ENCODE assay signal across 21 mouse cellular contexts in the genomic region with DNA sequence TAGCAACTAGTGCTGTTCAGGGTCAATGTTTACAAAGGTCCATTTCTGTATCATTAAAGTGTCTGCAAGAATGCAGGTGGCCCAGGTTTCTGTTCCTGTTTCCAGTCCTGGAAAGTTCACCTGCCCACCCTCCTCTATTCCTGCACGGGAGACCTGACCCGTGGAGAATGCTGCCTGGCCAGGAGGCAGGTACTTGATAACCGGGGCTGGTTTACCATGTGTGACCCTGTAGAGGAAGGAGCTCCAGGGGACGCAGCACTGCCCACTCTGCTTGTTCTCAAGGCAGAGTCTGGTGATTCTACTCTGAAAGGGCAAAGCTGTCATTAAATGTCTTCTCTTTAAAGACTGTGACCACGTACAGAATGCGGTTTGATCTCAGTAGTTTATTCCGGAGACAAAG. TPM values are rescaled to one million over a fixed set of nuclear protein-coding genes. Genes with fewer than 3 reads are reported as not detected.
DNase-seq lines count a peak whose midpoint lies in the region; ATAC-seq and TF ChIP-seq lines count a peak whose summit lies in the region.
"Had no signal": no experiment of that assay in that cellular context is flagged by ENCODE, and none has a peak within 500 bp of the region (broad histone marks: within the 10 kb centered on the region; RNA-seq: fewer than 3 reads in every experiment).

No protein-coding gene starts in this region.

- H3K4me3 ChIP-seq in cerebellum, adult 2 months (replicated peaks; ENCODE audit: insufficient read depth, low read depth, low read length), result no peak overlapping the region
- no peak overlapping the region for H3K4me3 ChIP-seq in kidney, embryonic 15.5 days (replicated peaks)
- H3K4me3 ChIP-seq in kidney, adult 2 months (ENCODE audit: insufficient read depth, low read depth, low read length), result no peak overlapping the region
- no peak overlapping the region for H3K4me3 ChIP-seq in embryonic facial prominence, embryonic 10.5 days
- H3K4me3 ChIP-seq: embryonic facial prominence, embryonic 12.5 days; forebrain, embryonic 13.5 days; forebrain, embryonic 15.5 days had no signal

- WGBS in cerebellum, adult 2 months, result 93% methylated on average over 7 of the region's 7 CpGs
- 62% methylated on average over 7 of the region's 7 CpGs for WGBS in kidney, embryonic 15.5 days
- WGBS in kidney, adult 2 months, result 48% methylated on average over 7 of the region's 7 CpGs
- WGBS in embryonic facial prominence, embryonic 10.5 days, result 81% methylated on average over 7 of the region's 7 CpGs

- no peaks in the 10 kb centered on the region for H3K27me3 ChIP-seq in cerebellum, adult 2 months (ENCODE audit: control insufficient read depth, insufficient read depth, low read length)
- H3K27me3 ChIP-seq in kidney, embryonic 15.5 days, result no peaks in the 10 kb centered on the region
- H3K27me3 ChIP-seq in kidney, adult 2 months (replicated peaks; ENCODE audit: control insufficient read depth, insufficient read depth, low read length), result no peaks in the 10 kb centered on the region
- H3K27me3 ChIP-seq in embryonic facial prominence, embryonic 10.5 days (replicated peaks; ENCODE audit: low read depth, poor library complexity, severe bottlenecking), result no peaks in the 10 kb centered on the region
- H3K27me3 ChIP-seq: embryonic facial prominence, embryonic 12.5 days; forebrain, embryonic 13.5 days; forebrain, embryonic 15.5 days had no signal

- H3K9ac ChIP-seq in kidney, embryonic 15.5 days, result no peak overlapping the region
- H3K9ac ChIP-seq: embryonic facial prominence, embryonic 12.5 days; forebrain, embryonic 15.5 days; forebrain, postnatal 0 days had no signal

- no peak overlapping the region for H3K27ac ChIP-seq in cerebellum, adult 2 months (ENCODE audit: insufficient read depth, low read length)
- H3K27ac ChIP-seq in kidney, embryonic 15.5 days, result no peak overlapping the region
- no peak overlapping the region for H3K27ac ChIP-seq in kidney, adult 2 months (ENCODE audit: insufficient read depth, low read depth, low read length)
- H3K27ac ChIP-seq in embryonic facial prominence, embryonic 10.5 days (replicated peaks), result 0 out of 2 replicates have a peak overlapping the region, but pooled peaks have one; percentile 45
- H3K27ac ChIP-seq: embryonic facial prominence, embryonic 12.5 days; forebrain, embryonic 13.5 days; forebrain, embryonic 15.5 days had no signal

- no peak for TF ChIP-seq POLR2A in cerebellum, adult 2 months (IDR thresholded peaks at IDR 0.05; ENCODE audit: borderline replicate concordance, insufficient read depth, low read length)
- TF ChIP-seq POLR2A in kidney, adult 2 months (IDR thresholded peaks at IDR 0.05; ENCODE audit: low read depth, low read length), result no peak

- H3K4me1 ChIP-seq in cerebellum, adult 2 months (ENCODE audit: control insufficient read depth, insufficient read depth, low read length), result peaks cover 25% of the 10 kb centered on the region
- peaks cover 13% of the 10 kb centered on the region; the same call in 1 of the 2 replicates for H3K4me1 ChIP-seq in kidney, embryonic 15.5 days
- H3K4me1 ChIP-seq in kidney, adult 2 months (ENCODE audit: control insufficient read depth, insufficient read depth, low read length), result no peaks in the 10 kb centered on the region
- H3K4me1 ChIP-seq in embryonic facial prominence, embryonic 10.5 days, result peaks cover 2% of the 10 kb centered on the region; the same call in 1 of the 2 replicates
- H3K4me1 ChIP-seq: embryonic facial prominence, embryonic 12.5 days; forebrain, embryonic 15.5 days had no signal

- no peak overlapping the region for H3K4me2 ChIP-seq in kidney, embryonic 15.5 days
- H3K4me2 ChIP-seq: embryonic facial prominence, embryonic 12.5 days; forebrain, embryonic 13.5 days; forebrain, embryonic 15.5 days had no signal

- no peaks in the 10 kb centered on the region for H3K9me3 ChIP-seq in kidney, embryonic 15.5 days (replicated peaks)
- H3K9me3 ChIP-seq in embryonic facial prominence, embryonic 10.5 days, result no peaks in the 10 kb centered on the region
- H3K9me3 ChIP-seq: embryonic facial prominence, embryonic 12.5 days; forebrain, embryonic 13.5 days; forebrain, embryonic 15.5 days; G1E had no signal

- DNase-seq in cerebellum, adult 11-12 months, result peak; percentile 7
- no peak for DNase-seq in cerebellum, adult 2 months
- no peak for DNase-seq in kidney, adult 2 months
- DNase-seq in A20 (ENCODE audit: low read depth, low spot score), result peak; percentile 72
- DNase-seq in embryonic facial prominence, embryonic 10.5 days (ENCODE audit: low spot score), result no peak
- no peak for DNase-seq in Muller cell, postnatal 12 days (ENCODE audit: inconsistent ontology term)
- DNase-seq in ovary, postnatal 10 days (ENCODE audit: low spot score), result no peak
- DNase-seq: adrenal gland, adult 2 months; adrenal gland, postnatal 10 days; adrenal gland, postnatal 25 days; cerebellum, adult 11 months; cerebellum, adult 8-10 months; cerebellum, postnatal 14 days; cerebellum, postnatal 36 days; embryo, embryonic 11 days; forebrain, postnatal 0 days had no signal

- H3K36me3 ChIP-seq in kidney, embryonic 15.5 days, result peaks cover 11% of the 10 kb centered on the region
- H3K36me3 ChIP-seq in kidney, adult 2 months (ENCODE audit: control insufficient read depth, insufficient read depth, low read length), result no peaks in the 10 kb centered on the region
- H3K36me3 ChIP-seq in embryonic facial prominence, embryonic 10.5 days (replicated peaks), result peaks cover 13% of the 10 kb centered on the region

- 0 out of 2 replicates have a peak, but pooled peaks have one; percentile 19 for ATAC-seq in kidney, embryonic 15.5 days (replicated peaks; ENCODE audit: low FRiP score)
- ATAC-seq: forebrain, embryonic 13.5 days; forebrain, embryonic 15.5 days; forebrain, postnatal 0 days had no signal

- TF ChIP-seq CTCF in cerebellum, adult 2 months (IDR thresholded peaks at IDR 0.05; ENCODE audit: borderline replicate concordance, insufficient read depth, low read depth, low read length), result no peak
- TF ChIP-seq CTCF in kidney, adult 2 months (conservative IDR thresholded peaks at IDR 0.05; ENCODE audit: insufficient read depth, insufficient read length, low read depth, low read length), result no peak

RNA-seq across cellular contexts. Expression of gene Chga, which starts 13.4 kb away (rescaled TPM):
- 187 and 216 TPM in 2 replicates for polyA plus RNA-seq in cerebellum, adult 2 months (2012; rRNA removed)
- polyA plus RNA-seq in kidney, embryonic 15.5 days (2015; fragmentation: Nextera tagmentation; extraction: Ambion mirVana), result 6.1 and 30.2 TPM in 2 replicates
- 0.31 and 1.2 TPM in 2 replicates for polyA plus RNA-seq in kidney, adult 2 months (2012; rRNA removed)
- 6.2 and 6.6 TPM in 2 replicates for polyA plus RNA-seq in embryonic facial prominence, embryonic 10.5 days (2016; fragmentation: Nextera tagmentation; extraction: Ambion mirVana)
- polyA plus RNA-seq: G1E had no signal

Comparison
In these comparisons a context has a peak if more than half of its experiments do, and no peak if none do; other contexts are left out.
1. DNase-seq: peak in cerebellum, adult 11-12 months (single experiment) and A20 (single experiment); none in cerebellum, adult 2 months (0 of 2), kidney, adult 2 months (single experiment), embryonic facial prominence, embryonic 10.5 days (single experiment), Muller cell, postnatal 12 days (single experiment) and ovary, postnatal 10 days (single experiment).